Comparison of ENCODE assay signal across 8 mouse cellular contexts in genomic region chr13:49036928-49037574, GRCm38 (mm10).
A peak's percentile ranks its signal among the peaks of the same experiment; 100 is the strongest.
DNase-seq lines count a peak whose midpoint lies in the region; ATAC-seq and TF ChIP-seq lines count a peak whose summit lies in the region.

No protein-coding gene starts in this region.

- H3K36me3 ChIP-seq in limb, embryonic 13.5 days, result peaks cover 5% of the 10 kb centered on the region; the same call in 1 of the 2 replicates

- intact Hi-C loops in left cerebral cortex, postnatal 4 days (cut with DNase I), result no loop called here
- intact Hi-C loops in left cerebral cortex, adult 2 months (cut with DNase I), result no loop called here
- intact Hi-C loops in gastrocnemius, postnatal 14 days (cut with DNase I; ENCODE audit: low total_unique reads), result no loop called here

- no peak overlapping the region for H3K9ac ChIP-seq in limb, embryonic 13.5 days

- peak; percentile 44 for ATAC-seq in limb, embryonic 13.5 days (ENCODE audit: low FRiP score, low read depth)
- ATAC-seq in megakaryocyte progenitor cell, adult 5-6 weeks (replicated peaks; ENCODE audit: poor library complexity), result no peak

- H3K4me2 ChIP-seq in limb, embryonic 13.5 days (replicated peaks), result no peak overlapping the region

- TF ChIP-seq CTCF in left cerebral cortex, adult 2 months (IDR thresholded peaks at IDR 0.05), result no peak

- H3K27me3 ChIP-seq in limb, embryonic 13.5 days, result no peaks in the 10 kb centered on the region

- H3K4me3 ChIP-seq in left cerebral cortex, adult 2 months, result no peak overlapping the region
- no peak overlapping the region for H3K4me3 ChIP-seq in limb, embryonic 13.5 days

- WGBS in limb, embryonic 13.5 days, result 76% methylated on average over 7 of the region's 7 CpGs

- DNase-seq in cerebellum, adult 9-10 months, result peak; percentile 39
- DNase-seq in cerebellum, adult 11 months, result no peak
- DNase-seq in left cerebral cortex, postnatal 4 days, result peak; percentile 68
- DNase-seq in left cerebral cortex, adult 2 months (ENCODE audit: extremely low spot score in 1 of 2, low spot score in 2 of 2), result no peak
- peak; percentile 71 for DNase-seq in retina, postnatal 7 days (ENCODE audit: low read depth, low spot score)
- DNase-seq in gastrocnemius, postnatal 14 days, result no peak

- peaks cover 18% of the 10 kb centered on the region for H3K4me1 ChIP-seq in limb, embryonic 13.5 days

- no peaks in the 10 kb centered on the region for H3K9me3 ChIP-seq in limb, embryonic 13.5 days

- no peak overlapping the region for H3K27ac ChIP-seq in left cerebral cortex, adult 2 months
- peak overlapping the region; percentile 39; the same call in 1 of the 2 replicates for H3K27ac ChIP-seq in limb, embryonic 13.5 days

Comparison
In these comparisons a context has a peak if more than half of its experiments do, and no peak if none do; other contexts are left out.
1. DNase-seq: peak in cerebellum, adult 9-10 months (single experiment), left cerebral cortex, postnatal 4 days (single experiment) and retina, postnatal 7 days (single experiment); none in cerebellum, adult 11 months (single experiment), left cerebral cortex, adult 2 months (0 of 2) and gastrocnemius, postnatal 14 days (single experiment).